16 mouse cellular contexts compared by ENCODE assay signal in genomic region chr10:38986053-38986452, GRCm38 (mm10). TPM values are rescaled to one million over a fixed set of nuclear protein-coding genes. Genes with fewer than 3 reads are reported as not detected.
DNase-seq lines count a peak whose midpoint lies in the region; ATAC-seq and TF ChIP-seq lines count a peak whose summit lies in the region.
"Had no signal": no experiment of that assay in that cellular context is flagged by ENCODE, and none has a peak within 500 bp of the region (broad histone marks: within the 10 kb centered on the region; RNA-seq: fewer than 3 reads in every experiment).

No protein-coding gene starts in this region.

- H3K4me1 ChIP-seq in heart, embryonic 15.5 days (replicated peaks) = peaks cover 46% of the 10 kb centered on the region
- peaks cover 27% of the 10 kb centered on the region for H3K4me1 ChIP-seq in heart, embryonic 12.5 days (replicated peaks)
- H3K4me1 ChIP-seq in lung, embryonic 15.5 days = peaks cover 40% of the 10 kb centered on the region
- peaks cover 5% of the 10 kb centered on the region; the same call in 1 of the 2 replicates for H3K4me1 ChIP-seq in stomach, embryonic 15.5 days
- no peaks in the 10 kb centered on the region for H3K4me1 ChIP-seq in midbrain, postnatal 0 days (ENCODE audit: insufficient read depth, low read length)
- H3K4me1 ChIP-seq: liver, embryonic 13.5 days had no signal

- no peak overlapping the region for H3K4me2 ChIP-seq in heart, embryonic 15.5 days
- no peak overlapping the region for H3K4me2 ChIP-seq in heart, embryonic 12.5 days
- no peak overlapping the region for H3K4me2 ChIP-seq in lung, embryonic 15.5 days
- no peak overlapping the region for H3K4me2 ChIP-seq in stomach, embryonic 15.5 days
- H3K4me2 ChIP-seq in midbrain, postnatal 0 days (ENCODE audit: low read depth, low read length, poor library complexity, severe bottlenecking) = no peak overlapping the region
- H3K4me2 ChIP-seq: embryonic facial prominence, embryonic 13.5 days; liver, embryonic 13.5 days had no signal

- no peak for DNase-seq in lung, adult 18-20 months
- peak; percentile 58 for DNase-seq in kidney, postnatal 10 days
- DNase-seq in midbrain, postnatal 0 days (ENCODE audit: low spot score) = no peak
- DNase-seq: adrenal gland, adult 2 months; cerebellum, adult 11 months; cerebellum, postnatal 36 days; liver, embryonic 13.5 days; midbrain, embryonic 14.5 days; right cerebral cortex, adult 18-20 months; spleen, adult 18-20 months had no signal

- H3K4me3 ChIP-seq in heart, embryonic 15.5 days = no peak overlapping the region
- no peak overlapping the region for H3K4me3 ChIP-seq in heart, embryonic 12.5 days
- no peak overlapping the region for H3K4me3 ChIP-seq in lung, embryonic 15.5 days
- no peak overlapping the region for H3K4me3 ChIP-seq in stomach, embryonic 15.5 days (replicated peaks)
- H3K4me3 ChIP-seq in midbrain, postnatal 0 days (ENCODE audit: low read depth, low read length) = no peak overlapping the region
- H3K4me3 ChIP-seq: embryonic facial prominence, embryonic 13.5 days; liver, embryonic 13.5 days had no signal

- peak overlapping the region; percentile 2; the same call in 1 of the 2 replicates for H3K27ac ChIP-seq in heart, embryonic 15.5 days
- no peak overlapping the region for H3K27ac ChIP-seq in heart, embryonic 12.5 days (ENCODE audit: poor library complexity, severe bottlenecking)
- peak overlapping the region; percentile 79 for H3K27ac ChIP-seq in lung, embryonic 15.5 days
- H3K27ac ChIP-seq in stomach, embryonic 15.5 days = peak overlapping the region; percentile 18; the same call in 1 of the 2 replicates
- no peak overlapping the region for H3K27ac ChIP-seq in midbrain, postnatal 0 days (ENCODE audit: low read depth, low read length)
- H3K27ac ChIP-seq: embryonic facial prominence, embryonic 13.5 days; liver, embryonic 13.5 days had no signal

- H3K9ac ChIP-seq in heart, embryonic 15.5 days = no peak overlapping the region
- H3K9ac ChIP-seq in heart, embryonic 12.5 days = no peak overlapping the region
- no peak overlapping the region for H3K9ac ChIP-seq in lung, embryonic 15.5 days
- no peak overlapping the region for H3K9ac ChIP-seq in stomach, embryonic 15.5 days
- H3K9ac ChIP-seq in midbrain, postnatal 0 days (replicated peaks; ENCODE audit: low read length, poor library complexity, severe bottlenecking) = no peak overlapping the region
- H3K9ac ChIP-seq: embryonic facial prominence, embryonic 13.5 days; liver, embryonic 13.5 days had no signal

- no peak for TF ChIP-seq CTCF in midbrain, postnatal 0 days (IDR thresholded peaks at IDR 0.05)

- no peaks in the 10 kb centered on the region for H3K9me3 ChIP-seq in heart, embryonic 15.5 days (replicated peaks)
- no peaks in the 10 kb centered on the region for H3K9me3 ChIP-seq in heart, embryonic 12.5 days (replicated peaks)
- no peaks in the 10 kb centered on the region for H3K9me3 ChIP-seq in lung, embryonic 15.5 days
- no peaks in the 10 kb centered on the region for H3K9me3 ChIP-seq in stomach, embryonic 15.5 days
- H3K9me3 ChIP-seq in midbrain, postnatal 0 days (ENCODE audit: low read length) = no peaks in the 10 kb centered on the region
- H3K9me3 ChIP-seq: embryonic facial prominence, embryonic 13.5 days; liver, embryonic 13.5 days had no signal

- WGBS in heart, embryonic 15.5 days = 69% methylated on average over 3 of the region's 3 CpGs
- 80% methylated on average over 3 of the region's 3 CpGs for WGBS in heart, embryonic 12.5 days
- WGBS in lung, embryonic 15.5 days = 43% methylated on average over 3 of the region's 3 CpGs
- 61% methylated on average over 3 of the region's 3 CpGs for WGBS in stomach, embryonic 15.5 days
- 71% methylated on average over 3 of the region's 3 CpGs for WGBS in midbrain, postnatal 0 days

- H3K36me3 ChIP-seq in heart, embryonic 15.5 days = peaks cover 3% of the 10 kb centered on the region; the same call in 1 of the 2 replicates
- H3K36me3 ChIP-seq in heart, embryonic 12.5 days = peaks cover 9% of the 10 kb centered on the region
- H3K36me3 ChIP-seq in lung, embryonic 15.5 days = no peaks in the 10 kb centered on the region
- H3K36me3 ChIP-seq in stomach, embryonic 15.5 days = no peaks in the 10 kb centered on the region
- H3K36me3 ChIP-seq in midbrain, postnatal 0 days (ENCODE audit: insufficient read depth, low read length) = no peaks in the 10 kb centered on the region
- H3K36me3 ChIP-seq: liver, embryonic 13.5 days had no signal

- ATAC-seq in heart, embryonic 15.5 days (replicated peaks; ENCODE audit: insufficient number of reproducible peaks, insufficient read depth, low FRiP score, low read depth) = no peak
- no peak for ATAC-seq in heart, embryonic 12.5 days (ENCODE audit: insufficient number of reproducible peaks, low FRiP score)
- peak; percentile 66; the same call in 1 of the 2 replicates for ATAC-seq in lung, embryonic 15.5 days (ENCODE audit: borderline replicate concordance, extremely low read depth, low FRiP score, low TSS enrichment)
- no peak for ATAC-seq in stomach, embryonic 15.5 days (ENCODE audit: insufficient read depth, low FRiP score, low read depth)
- no peak for ATAC-seq in midbrain, postnatal 0 days (ENCODE audit: low FRiP score)
- ATAC-seq: inflammation-experienced regulatory T-cells, adult 6 months had no signal

- H3K27me3 ChIP-seq in heart, embryonic 15.5 days = no peaks in the 10 kb centered on the region
- H3K27me3 ChIP-seq in heart, embryonic 12.5 days (replicated peaks) = no peaks in the 10 kb centered on the region
- no peaks in the 10 kb centered on the region for H3K27me3 ChIP-seq in lung, embryonic 15.5 days
- no peaks in the 10 kb centered on the region for H3K27me3 ChIP-seq in stomach, embryonic 15.5 days (replicated peaks)
- H3K27me3 ChIP-seq in midbrain, postnatal 0 days (ENCODE audit: insufficient read depth, low read length) = no peaks in the 10 kb centered on the region
- H3K27me3 ChIP-seq: embryonic facial prominence, embryonic 13.5 days; liver, embryonic 13.5 days had no signal

RNA-seq across cellular contexts. Expression of gene Lama4, which starts 20.7 kb away (rescaled TPM):
- 111 and 117 TPM in 2 replicates for polyA plus RNA-seq in heart, embryonic 15.5 days (2015; fragmentation: Nextera tagmentation; extraction: Ambion mirVana)
- polyA plus RNA-seq in heart, embryonic 12.5 days (2016; fragmentation: Nextera tagmentation; extraction: Ambion mirVana) = 144 and 158 TPM in 2 replicates
- 111 and 115 TPM in 2 replicates for polyA plus RNA-seq in lung, embryonic 15.5 days (2015; fragmentation: Nextera tagmentation; extraction: Ambion mirVana)
- polyA plus RNA-seq in stomach, embryonic 15.5 days (2015; fragmentation: Nextera tagmentation; extraction: Ambion mirVana) = 52.5 and 61.1 TPM in 2 replicates
- 20.2 and 27.8 TPM in 2 replicates for total RNA-seq in midbrain, postnatal 0 days (2014; rRNA removed)
- polyA plus RNA-seq in midbrain, postnatal 0 days (2015; fragmentation: Nextera tagmentation; extraction: Ambion mirVana) = 9.8 and 12.6 TPM in 2 replicates
- polyA plus RNA-seq: inflammation-experienced regulatory T-cells, adult 6 months had no signal

Comparison
In these comparisons a context has a peak if more than half of its experiments do, and no peak if none do; other contexts are left out.
1. H3K27ac ChIP-seq: peak in heart, embryonic 15.5 days (single experiment), lung, embryonic 15.5 days (single experiment) and stomach, embryonic 15.5 days (single experiment); none in heart, embryonic 12.5 days (single experiment) and midbrain, postnatal 0 days (single experiment).